Mouse (Mus musculus): ENCODE results near the gene Runx2. TPM values are rescaled to one million over a fixed set of nuclear protein-coding genes. Genes with fewer than 3 reads are reported as not detected.

The Runx2 gene
- polyA plus RNA-seq, 1 experiment from 2014 or later, result 3.0 TPM

DNA sequence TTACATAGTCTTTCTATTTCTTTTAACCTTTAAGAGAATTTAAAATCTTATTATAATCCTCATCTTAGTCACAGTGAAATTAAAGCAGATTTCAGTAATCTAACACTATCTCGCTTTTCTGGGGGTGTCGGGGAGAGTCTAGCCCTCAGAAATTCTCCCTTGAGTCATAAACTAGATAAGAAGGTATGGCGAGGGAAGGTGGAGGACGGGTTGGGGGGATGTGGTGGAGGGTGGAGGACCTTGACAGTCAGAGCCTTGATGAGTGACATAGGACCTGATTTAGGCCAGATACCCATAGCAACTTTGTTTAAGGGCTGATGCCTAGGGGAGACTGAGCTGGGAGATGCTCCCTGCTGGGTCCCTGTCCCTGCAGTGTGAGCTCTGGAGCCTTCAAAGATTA lies 205.7 kb downstream of the Runx2 start:
- no peak overlapping the region for H3K9ac ChIP-seq
- no peak overlapping the region for H3K4me2 ChIP-seq
- ATAC-seq (ENCODE audit: low FRiP score), result no peak
- H3K27me3 ChIP-seq, result no peaks in the 10 kb centered on the region
- H3K36me3 ChIP-seq (replicated peaks), result no peaks in the 10 kb centered on the region
- H3K4me1 ChIP-seq, result peaks cover 6% of the 10 kb centered on the region; the same call in 1 of the 2 replicates
- 88% methylated on average over 4 of the region's 4 CpGs for WGBS
- no peaks in the 10 kb centered on the region for H3K9me3 ChIP-seq
- no peak overlapping the region for H3K27ac ChIP-seq
- no peak overlapping the region for H3K4me3 ChIP-seq (replicated peaks)

DNA sequence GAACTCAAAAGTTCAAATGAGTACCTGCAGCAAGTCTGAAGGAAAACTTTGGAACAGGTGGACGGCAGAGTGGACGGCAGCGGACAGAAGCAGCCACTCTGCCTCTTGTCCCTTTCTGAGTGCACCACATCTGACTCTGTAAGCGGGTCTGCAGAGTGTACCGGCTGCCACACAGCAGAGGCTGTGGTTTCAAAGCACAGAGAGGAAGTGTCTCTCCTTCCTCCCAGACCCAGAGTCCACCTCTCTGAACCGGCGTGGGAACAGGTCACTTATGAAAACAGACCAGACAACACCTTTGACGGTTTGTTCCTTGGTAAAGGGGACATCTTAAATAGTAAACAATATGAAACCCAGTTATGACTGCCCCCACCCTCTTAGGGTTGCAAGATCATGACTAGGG lies 207.2 kb downstream of the Runx2 start:
- H3K4me1 ChIP-seq, result no peaks in the 10 kb centered on the region
- WGBS, result 94% methylated on average over 8 of the region's 8 CpGs
- no peak overlapping the region for H3K9ac ChIP-seq
- H3K9me3 ChIP-seq, result no peaks in the 10 kb centered on the region
- no peak overlapping the region for H3K4me3 ChIP-seq (replicated peaks)
- no peak for ATAC-seq (ENCODE audit: low FRiP score)
- H3K27ac ChIP-seq, result no peak overlapping the region
- H3K4me2 ChIP-seq, result no peak overlapping the region
- H3K27me3 ChIP-seq, result no peaks in the 10 kb centered on the region
- no peaks in the 10 kb centered on the region for H3K36me3 ChIP-seq (replicated peaks)

DNA sequence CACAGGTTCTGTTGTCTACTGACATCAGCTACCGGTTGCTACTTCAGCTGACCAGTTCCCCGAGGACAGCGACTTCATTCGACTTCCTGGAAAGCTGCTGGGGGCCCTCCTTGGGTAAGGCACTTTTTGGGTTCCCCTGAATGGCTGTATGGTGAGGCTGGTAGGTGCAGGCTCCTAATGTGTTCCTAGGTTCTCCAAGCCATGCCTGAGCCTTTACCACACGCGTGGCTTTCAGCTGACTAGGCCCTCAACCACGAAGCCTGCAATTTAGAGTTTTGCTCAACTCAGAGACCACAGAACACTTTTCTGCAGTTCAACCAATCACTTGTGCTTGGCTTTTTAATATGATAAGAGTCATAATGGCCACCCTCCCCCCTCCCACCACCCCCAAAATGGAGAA lies 208.4 kb downstream of the Runx2 start:
- Histone ChIP-seq H3K9ac (no peak overlapping the region), H3K4me3 (replicated peaks) (no peak overlapping the region), H3K9me3 (no peaks in the 10 kb centered on the region), H3K4me2 (no peak overlapping the region), H3K27ac (no peak overlapping the region), H3K4me1 (no peaks in the 10 kb centered on the region), H3K36me3 (replicated peaks) (no peaks in the 10 kb centered on the region), H3K27me3 (no peaks in the 10 kb centered on the region)
- WGBS, result 96% methylated on average over 7 of the region's 7 CpGs
- ATAC-seq (ENCODE audit: low FRiP score), result no peak

DNA sequence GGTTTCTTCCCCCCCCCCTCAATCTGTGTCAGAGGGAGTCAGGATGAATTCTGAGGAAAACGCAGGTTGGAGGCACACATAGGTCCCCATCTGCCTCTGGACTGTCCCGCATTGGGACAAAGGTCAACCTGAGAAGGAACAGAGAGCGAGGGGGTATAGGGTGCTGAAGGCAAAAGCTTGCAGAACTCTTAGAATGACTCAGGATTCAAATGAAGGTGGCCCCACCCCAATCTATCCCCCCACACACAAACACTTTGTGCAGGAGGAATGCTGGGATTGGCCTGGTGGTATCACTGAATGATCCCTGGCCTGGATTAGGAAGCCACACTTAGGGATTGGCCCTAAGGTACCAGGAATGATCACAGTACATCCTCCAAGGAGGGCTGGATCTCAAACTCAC lies 208.8 kb downstream of the Runx2 start:
- H3K4me3 ChIP-seq (replicated peaks), result no peak overlapping the region
- no peaks in the 10 kb centered on the region for H3K9me3 ChIP-seq
- no peaks in the 10 kb centered on the region for H3K27me3 ChIP-seq
- no peak overlapping the region for H3K9ac ChIP-seq
- no peak overlapping the region for H3K27ac ChIP-seq
- no peaks in the 10 kb centered on the region for H3K36me3 ChIP-seq (replicated peaks)
- WGBS, result 93% methylated on average over 3 of the region's 3 CpGs
- no peaks in the 10 kb centered on the region for H3K4me1 ChIP-seq
- ATAC-seq (ENCODE audit: low FRiP score), result no peak
- H3K4me2 ChIP-seq, result no peak overlapping the region

DNA sequence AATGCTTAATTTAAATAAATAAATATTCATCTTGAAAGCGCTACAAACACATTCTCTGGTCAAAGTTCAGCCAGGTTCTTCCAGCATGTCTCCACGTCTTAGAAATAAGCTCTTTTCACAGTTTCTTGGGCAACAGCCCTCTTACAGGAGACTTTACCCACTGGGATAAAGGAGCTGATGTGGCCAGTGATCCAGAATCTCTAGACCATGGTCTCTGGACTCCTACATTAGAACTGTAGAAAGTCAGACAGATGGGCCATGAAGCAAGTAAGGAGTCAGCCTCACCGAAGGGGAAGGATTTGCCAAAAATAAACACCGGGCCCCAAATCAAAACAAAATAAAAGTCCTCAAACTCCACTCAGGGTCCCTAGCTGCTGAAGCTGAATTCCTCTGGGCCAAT lies 211.4 kb downstream of the Runx2 start:
- Histone ChIP-seq H3K4me3 (replicated peaks) (no peak overlapping the region), H3K27ac (no peak overlapping the region), H3K4me1 (peaks cover under 1% of the 10 kb centered on the region), H3K9me3 (no peaks in the 10 kb centered on the region), H3K9ac (no peak overlapping the region), H3K4me2 (no peak overlapping the region), H3K27me3 (no peaks in the 10 kb centered on the region), H3K36me3 (replicated peaks) (no peaks in the 10 kb centered on the region)
- no peak for ATAC-seq (ENCODE audit: low FRiP score)
- WGBS, result 88% methylated on average over 4 of the region's 4 CpGs

DNA sequence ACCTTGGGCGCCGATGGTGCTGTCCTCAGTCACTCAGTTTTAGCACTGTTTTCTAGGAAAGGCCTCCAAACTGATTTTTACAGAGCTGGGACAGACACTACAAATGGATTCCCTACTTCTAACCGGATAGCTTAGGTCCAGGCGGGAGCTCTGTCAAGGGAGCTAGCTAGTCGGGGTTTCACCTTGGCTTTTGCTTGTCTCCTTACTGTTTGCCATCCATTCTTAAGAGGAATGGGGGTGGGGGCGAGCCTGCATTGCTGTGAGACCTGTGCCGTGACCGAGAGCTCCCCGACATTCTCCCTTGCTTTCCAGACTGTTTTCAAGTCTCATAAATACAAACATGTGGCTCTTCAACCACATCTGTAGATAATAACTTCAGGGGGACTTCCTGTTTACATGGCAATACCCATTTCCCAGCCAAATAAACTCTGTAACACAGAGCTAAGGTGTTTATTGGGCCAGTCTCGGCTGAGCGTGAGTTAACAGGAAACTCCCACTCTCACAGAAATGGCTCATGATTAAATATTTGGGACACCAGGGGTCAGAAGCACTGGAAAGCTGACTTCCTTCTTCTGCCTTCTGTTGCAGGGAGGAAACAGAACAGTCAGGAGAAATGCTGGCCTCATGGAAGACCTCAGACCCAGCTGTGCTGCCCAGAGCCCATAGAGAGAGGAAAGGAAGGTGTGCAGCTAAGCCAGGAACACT lies 213.1 kb downstream of the Runx2 start:
- no peak overlapping the region for H3K9ac ChIP-seq
- no peak overlapping the region for H3K27ac ChIP-seq
- no peak overlapping the region for H3K4me3 ChIP-seq (replicated peaks)
- peaks cover 5% of the 10 kb centered on the region for H3K4me1 ChIP-seq
- H3K36me3 ChIP-seq (replicated peaks), result no peaks in the 10 kb centered on the region
- 82% methylated on average over 11 of the region's 11 CpGs for WGBS
- ATAC-seq (ENCODE audit: low FRiP score), result no peak
- H3K27me3 ChIP-seq, result no peaks in the 10 kb centered on the region
- no peaks in the 10 kb centered on the region for H3K9me3 ChIP-seq
- H3K4me2 ChIP-seq, result no peak overlapping the region

DNA sequence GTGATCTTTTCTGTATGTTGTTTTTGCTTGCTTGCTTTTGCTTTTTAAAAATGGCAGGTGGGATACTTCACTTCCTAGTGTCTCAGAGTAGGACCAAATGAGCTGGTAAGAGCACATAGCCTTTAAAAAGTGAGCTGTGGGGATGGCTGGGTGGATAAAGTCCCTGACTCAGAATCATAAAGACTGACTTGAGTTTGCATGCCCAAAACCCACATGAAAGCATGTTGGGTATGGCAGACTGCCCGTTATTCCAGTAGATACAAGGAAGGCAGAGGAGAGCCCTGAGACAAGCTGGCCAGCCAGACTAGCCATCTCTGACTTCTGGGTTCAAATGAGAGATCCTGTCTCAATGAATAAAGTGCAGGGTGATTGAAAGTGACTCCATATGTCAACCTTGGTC lies 214.7 kb downstream of the Runx2 start:
- H3K27me3 ChIP-seq, result no peaks in the 10 kb centered on the region
- no peak overlapping the region for H3K27ac ChIP-seq
- H3K4me1 ChIP-seq, result peaks cover 5% of the 10 kb centered on the region
- H3K9me3 ChIP-seq, result no peaks in the 10 kb centered on the region
- no peak for ATAC-seq (ENCODE audit: low FRiP score)
- H3K9ac ChIP-seq, result no peak overlapping the region
- WGBS, result 93% methylated on average over 1 of the region's 1 CpGs
- H3K4me3 ChIP-seq (replicated peaks), result no peak overlapping the region
- no peaks in the 10 kb centered on the region for H3K36me3 ChIP-seq (replicated peaks)
- H3K4me2 ChIP-seq, result no peak overlapping the region

DNA sequence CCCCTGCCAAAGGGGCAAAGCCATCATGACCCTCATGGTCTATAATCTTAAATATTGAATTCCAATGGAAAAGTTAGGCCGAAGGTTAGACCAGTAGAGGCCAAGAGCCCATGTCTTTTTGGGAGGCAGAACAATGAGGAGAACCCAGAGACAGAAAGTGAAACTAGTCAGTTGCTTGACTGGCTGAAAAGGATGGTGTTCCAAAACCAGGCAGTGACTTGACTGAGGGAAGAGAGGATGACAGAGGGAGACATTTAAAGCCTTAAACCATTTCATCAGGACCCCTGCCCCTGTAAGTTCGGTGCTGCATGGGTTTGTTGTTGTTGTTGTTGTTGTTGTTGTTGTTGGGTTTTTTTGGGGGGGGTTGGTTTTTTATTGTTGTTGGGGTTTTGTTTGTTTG lies 215.5 kb downstream of the Runx2 start:
- no peaks in the 10 kb centered on the region for H3K27me3 ChIP-seq
- H3K4me1 ChIP-seq, result peaks cover 5% of the 10 kb centered on the region
- no peak overlapping the region for H3K4me3 ChIP-seq (replicated peaks)
- no peaks in the 10 kb centered on the region for H3K36me3 ChIP-seq (replicated peaks)
- H3K27ac ChIP-seq, result no peak overlapping the region
- H3K9me3 ChIP-seq, result no peaks in the 10 kb centered on the region
- no peak for ATAC-seq (ENCODE audit: low FRiP score)
- WGBS, result 86% methylated on average over 2 of the region's 2 CpGs
- no peak overlapping the region for H3K9ac ChIP-seq
- no peak overlapping the region for H3K4me2 ChIP-seq

DNA sequence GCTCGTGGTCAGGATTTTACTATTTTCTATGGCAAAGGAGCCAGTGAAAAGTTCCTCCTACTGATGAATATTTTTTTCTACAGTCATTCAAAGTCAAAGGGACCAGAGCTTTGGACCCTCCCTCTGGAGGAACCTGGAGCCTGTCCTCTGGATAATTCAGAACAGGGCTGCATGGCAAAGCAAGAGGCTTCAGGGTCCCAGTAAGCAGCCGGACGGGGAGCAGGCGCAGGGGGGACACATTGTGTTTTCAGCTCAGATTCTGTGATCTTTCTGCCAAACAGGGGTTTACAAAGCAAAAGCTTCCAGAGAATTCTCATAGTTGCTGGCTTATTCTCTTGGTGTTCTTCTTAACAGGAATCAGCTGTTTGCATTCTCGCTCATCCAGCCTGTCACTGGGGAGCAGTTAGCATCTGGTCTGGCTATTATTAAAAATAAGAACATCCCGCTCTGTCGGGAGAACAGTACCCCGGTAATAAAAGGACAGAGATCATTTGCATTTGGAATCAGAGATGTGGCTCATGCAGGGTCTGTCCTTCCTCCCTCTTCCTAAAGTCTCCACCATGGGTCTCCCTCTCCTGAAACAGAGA lies 216.6 kb downstream of the Runx2 start:
- no peak overlapping the region for H3K4me3 ChIP-seq (replicated peaks)
- no peaks in the 10 kb centered on the region for H3K27me3 ChIP-seq
- no peaks in the 10 kb centered on the region for H3K36me3 ChIP-seq (replicated peaks)
- H3K9ac ChIP-seq, result no peak overlapping the region
- 72% methylated on average over 8 of the region's 8 CpGs for WGBS
- no peak for ATAC-seq (ENCODE audit: low FRiP score)
- H3K9me3 ChIP-seq, result no peaks in the 10 kb centered on the region
- H3K4me2 ChIP-seq, result no peak overlapping the region
- peaks cover 5% of the 10 kb centered on the region for H3K4me1 ChIP-seq
- no peak overlapping the region for H3K27ac ChIP-seq

DNA sequence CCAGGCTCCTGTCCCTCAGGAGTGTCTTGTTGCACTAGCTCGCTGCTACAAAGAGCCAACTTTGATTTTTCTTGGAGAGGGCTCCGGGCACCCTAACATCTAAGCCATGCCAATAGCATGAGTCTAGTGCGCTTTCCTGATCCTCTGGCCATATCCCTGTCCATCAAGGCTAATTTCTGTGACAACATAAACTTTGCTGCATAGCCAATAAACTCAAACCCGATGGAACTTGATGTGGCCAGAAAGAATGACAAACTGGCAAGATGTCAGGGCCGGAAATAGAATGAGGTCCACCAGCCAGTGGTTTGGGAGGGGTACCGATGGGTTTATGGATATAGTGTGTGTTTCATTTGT lies 221.9 kb downstream of the Runx2 start:
- peaks cover 7% of the 10 kb centered on the region for H3K4me1 ChIP-seq
- no peak overlapping the region for H3K4me3 ChIP-seq (replicated peaks)
- 94% methylated on average over 6 of the region's 6 CpGs for WGBS
- H3K9me3 ChIP-seq, result no peaks in the 10 kb centered on the region
- H3K27me3 ChIP-seq, result no peaks in the 10 kb centered on the region
- no peak for ATAC-seq (ENCODE audit: low FRiP score)
- no peak overlapping the region for H3K9ac ChIP-seq
- no peak overlapping the region for H3K27ac ChIP-seq
- H3K4me2 ChIP-seq, result no peak overlapping the region
- H3K36me3 ChIP-seq (replicated peaks), result no peaks in the 10 kb centered on the region

DNA sequence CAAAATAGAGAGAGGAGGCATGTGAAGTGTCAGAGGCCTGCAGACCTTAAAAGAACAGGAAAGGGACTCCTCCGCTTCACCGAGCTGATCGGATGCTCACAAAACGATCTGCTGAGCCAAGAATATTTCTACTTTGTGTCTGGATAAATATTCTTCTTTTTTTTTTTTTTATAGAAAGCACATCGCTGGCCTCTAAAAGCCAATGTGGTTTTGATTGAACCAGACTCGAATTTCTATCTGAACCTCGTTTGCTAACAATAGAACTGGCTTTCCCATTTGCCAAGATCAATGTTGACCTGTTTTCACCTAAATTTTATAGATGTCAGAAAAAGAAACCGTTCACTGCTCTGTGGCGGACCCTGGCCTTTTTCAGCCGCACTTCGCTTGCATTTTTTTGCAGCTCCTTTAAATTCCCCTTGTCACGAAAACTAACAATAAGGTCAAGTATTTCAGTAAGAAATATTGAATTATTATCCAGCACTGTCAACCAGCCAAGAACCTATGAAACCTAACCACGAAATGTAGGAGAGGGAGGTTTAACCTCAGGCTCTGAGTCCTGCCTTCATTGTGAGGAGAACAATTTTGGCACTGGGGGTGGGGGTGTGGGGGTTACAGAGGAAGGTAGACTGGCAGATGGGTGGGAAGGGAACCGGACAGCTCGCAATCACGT lies 222.4 kb downstream of the Runx2 start:
- ATAC-seq (ENCODE audit: low FRiP score), result no peak
- WGBS, result 79% methylated on average over 16 of the region's 16 CpGs

DNA sequence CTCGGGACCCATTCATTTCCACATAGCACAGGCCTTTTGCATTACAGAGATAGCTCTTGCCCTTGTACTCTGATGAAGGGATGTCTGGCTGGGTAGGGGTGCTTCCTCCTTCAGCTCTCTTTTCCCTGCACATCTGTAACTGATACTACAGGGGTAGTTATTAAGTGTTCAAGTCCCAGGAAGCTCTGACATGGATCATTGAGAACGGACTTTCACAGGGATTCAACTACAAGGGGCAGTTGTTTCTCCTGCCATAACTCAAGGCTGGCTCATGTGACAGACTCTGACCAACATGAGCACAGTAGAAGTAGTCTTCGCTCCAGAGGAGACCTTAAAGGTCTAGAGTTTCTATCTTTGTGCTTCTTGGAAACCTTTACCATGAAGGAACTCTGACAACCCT lies 226.1 kb downstream of the Runx2 start:
- H3K27me3 ChIP-seq, result no peaks in the 10 kb centered on the region
- no peaks in the 10 kb centered on the region for H3K36me3 ChIP-seq (replicated peaks)
- no peak overlapping the region for H3K4me2 ChIP-seq
- no peak overlapping the region for H3K27ac ChIP-seq
- no peak overlapping the region for H3K4me3 ChIP-seq (replicated peaks)
- H3K9ac ChIP-seq, result no peak overlapping the region
- no peak for ATAC-seq (ENCODE audit: low FRiP score)
- H3K4me1 ChIP-seq, result peaks cover 8% of the 10 kb centered on the region
- WGBS, result 63% methylated on average over 3 of the region's 3 CpGs
- no peaks in the 10 kb centered on the region for H3K9me3 ChIP-seq

More for the DNA sequence above, 222.4 kb downstream of the Runx2 start:
- H3K4me2 ChIP-seq, result no peak overlapping the region
- H3K4me3 ChIP-seq (replicated peaks), result no peak overlapping the region
- H3K36me3 ChIP-seq (replicated peaks), result no peaks in the 10 kb centered on the region
- H3K4me1 ChIP-seq, result peaks cover 8% of the 10 kb centered on the region
- H3K27me3 ChIP-seq, result no peaks in the 10 kb centered on the region
- H3K9me3 ChIP-seq, result no peaks in the 10 kb centered on the region
- H3K27ac ChIP-seq, result no peak overlapping the region
- no peak overlapping the region for H3K9ac ChIP-seq

DNA sequence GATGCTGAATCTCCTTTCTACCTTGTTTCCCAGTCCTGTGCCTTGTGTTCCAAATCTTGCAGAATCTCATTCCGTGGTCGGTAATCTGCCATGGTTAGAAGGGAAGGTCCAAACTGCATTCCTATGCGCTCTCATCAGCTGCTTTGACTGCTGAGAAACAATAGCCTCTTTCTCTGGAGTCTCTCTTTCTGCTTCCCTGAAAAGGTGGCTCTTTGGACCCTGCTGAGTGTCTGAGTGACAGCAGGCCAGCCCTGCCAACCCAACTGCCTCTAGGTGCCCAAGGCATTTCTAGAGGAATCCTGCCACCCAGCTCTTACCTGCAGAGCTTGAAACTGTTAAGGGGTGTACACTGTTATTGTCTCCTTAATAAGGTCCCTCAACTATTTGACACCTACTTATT lies 226.6 kb downstream of the Runx2 start:
- WGBS, result 8% methylated on average over 3 of the region's 3 CpGs
- H3K9ac ChIP-seq, result no peak overlapping the region
- peaks cover 8% of the 10 kb centered on the region for H3K4me1 ChIP-seq
- ATAC-seq (ENCODE audit: low FRiP score), result no peak
- H3K27ac ChIP-seq, result no peak overlapping the region
- H3K4me2 ChIP-seq, result no peak overlapping the region
- H3K36me3 ChIP-seq (replicated peaks), result no peaks in the 10 kb centered on the region
- no peaks in the 10 kb centered on the region for H3K27me3 ChIP-seq
- H3K9me3 ChIP-seq, result no peaks in the 10 kb centered on the region
- no peak overlapping the region for H3K4me3 ChIP-seq (replicated peaks)
